Mouse (Mus musculus): ENCODE data around the gene Tfdp2. TPM values are rescaled to one million over a fixed set of nuclear protein-coding genes. Genes with fewer than 3 reads are reported as not detected.

Tfdp2 gene
- total RNA-seq, 2 experiments from 2014 or later, result 40.1 to 49.1 TPM

DNA sequence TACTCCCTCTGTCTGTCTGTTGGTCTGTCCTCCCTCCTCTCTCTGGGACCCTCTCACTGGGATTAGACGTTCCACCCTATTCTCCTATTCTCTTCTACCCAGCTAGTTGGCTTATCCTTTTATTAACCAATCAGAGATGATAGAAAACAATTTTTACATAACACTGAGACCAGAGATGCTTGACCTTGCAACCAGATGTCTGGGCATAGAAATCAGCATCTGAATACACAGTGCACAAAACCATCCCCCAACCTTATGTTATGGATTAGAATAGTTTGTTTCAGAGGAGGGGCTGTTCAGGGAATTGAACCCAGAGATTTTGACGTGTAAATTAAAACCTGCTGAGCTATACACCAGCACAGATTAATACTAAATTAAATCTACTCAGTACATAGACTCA, 34.2 kb downstream of the Tfdp2 start:
- DNase-seq, result no peak

DNA sequence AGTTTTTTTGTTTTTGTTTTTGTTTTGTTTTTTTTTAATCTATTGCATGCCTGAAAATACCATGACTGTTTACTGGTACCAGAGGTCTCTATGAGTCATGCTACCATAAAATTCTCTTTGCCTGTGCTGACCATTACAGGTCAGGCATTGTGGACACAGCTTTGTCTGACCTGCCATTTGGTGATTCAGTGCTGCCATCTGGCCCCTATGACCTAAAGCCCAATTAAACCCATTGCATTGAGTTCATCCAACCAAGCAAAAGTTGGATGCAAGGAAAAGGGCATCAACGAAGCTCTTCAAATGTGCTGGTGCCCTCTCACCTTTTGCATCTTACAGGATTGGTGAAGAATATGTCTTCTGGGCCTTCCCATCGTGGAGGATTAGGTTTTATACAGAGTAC, 39.4 kb downstream of the Tfdp2 start:
- no peak for DNase-seq

- no peak for DNase-seq
These were observed 41.3 kb downstream of the Tfdp2 start for GRCm38 (mm10) chr9:96237391-96237790.

- DNase-seq, result no peak
These were observed 42.2 kb downstream of the Tfdp2 start for GRCm38 (mm10) chr9:96238286-96238685.

DNA sequence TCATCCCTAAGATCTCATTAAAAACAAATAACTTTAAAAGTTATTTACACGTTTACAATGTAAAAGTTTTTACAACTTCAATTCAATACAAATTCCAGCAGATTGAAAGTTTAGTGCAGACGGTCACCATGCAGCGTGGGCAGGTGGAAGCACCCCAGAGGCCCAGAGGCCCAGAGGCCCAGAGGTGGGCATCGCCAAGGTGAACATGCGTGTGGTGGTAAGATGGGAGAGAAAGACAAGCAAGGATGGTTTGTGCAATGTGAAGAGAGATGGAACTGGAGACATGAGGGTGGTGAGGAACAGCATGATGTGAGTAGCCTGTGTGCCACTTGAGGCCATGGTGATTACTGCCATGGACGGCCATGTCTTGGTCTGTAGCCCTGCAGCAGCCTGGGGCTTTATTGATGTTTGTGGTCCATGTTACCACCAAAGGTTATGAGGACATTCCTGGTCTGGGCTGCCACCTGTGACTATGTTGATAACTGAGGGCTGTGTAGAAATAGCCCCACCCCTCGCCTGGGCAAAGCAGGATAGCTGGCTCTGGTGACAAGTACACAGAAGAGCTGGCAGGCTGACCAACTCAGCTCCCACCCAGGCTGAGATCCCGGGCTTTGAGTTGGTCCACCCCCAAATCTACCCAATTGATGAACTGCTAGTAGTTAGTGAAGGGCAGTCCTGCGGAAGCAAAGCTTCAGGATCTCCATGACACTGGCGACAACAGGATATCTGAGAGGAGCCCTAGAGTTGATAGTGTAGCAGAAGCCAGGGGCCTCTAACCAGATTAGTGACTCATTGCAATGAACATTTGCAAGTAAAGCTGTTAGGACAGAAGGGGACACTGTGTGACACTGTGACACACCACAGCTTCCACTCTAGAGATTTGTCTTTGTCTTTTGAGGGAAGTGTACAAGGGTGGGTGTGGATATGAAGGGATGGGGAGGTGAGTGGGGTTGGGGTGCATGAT, 45.3 kb downstream of the Tfdp2 start:
- no peak for DNase-seq

DNA sequence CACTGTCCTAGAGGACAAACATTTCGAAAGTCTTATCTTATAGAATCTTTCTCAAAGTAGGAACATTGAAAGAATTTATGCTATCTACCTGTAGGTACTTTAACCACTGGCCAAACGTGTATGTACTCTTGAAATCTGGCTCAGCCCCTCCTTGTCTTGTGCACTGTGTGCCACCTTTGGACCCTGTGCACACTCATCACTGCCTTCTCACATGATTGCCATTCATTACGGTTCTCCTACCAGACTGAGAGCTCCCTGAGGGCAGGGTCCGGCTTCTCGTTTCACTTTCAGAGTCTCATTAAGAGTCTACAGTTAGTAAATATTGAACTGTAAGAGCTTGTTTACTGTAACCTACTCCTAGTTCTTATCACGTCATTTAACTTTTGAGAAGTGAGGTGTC, 47.8 kb downstream of the Tfdp2 start:
- DNase-seq, result no peak

- no peak for DNase-seq
These were observed 58.7 kb downstream of the Tfdp2 start for GRCm38 (mm10) chr9:96254812-96255211.

DNA sequence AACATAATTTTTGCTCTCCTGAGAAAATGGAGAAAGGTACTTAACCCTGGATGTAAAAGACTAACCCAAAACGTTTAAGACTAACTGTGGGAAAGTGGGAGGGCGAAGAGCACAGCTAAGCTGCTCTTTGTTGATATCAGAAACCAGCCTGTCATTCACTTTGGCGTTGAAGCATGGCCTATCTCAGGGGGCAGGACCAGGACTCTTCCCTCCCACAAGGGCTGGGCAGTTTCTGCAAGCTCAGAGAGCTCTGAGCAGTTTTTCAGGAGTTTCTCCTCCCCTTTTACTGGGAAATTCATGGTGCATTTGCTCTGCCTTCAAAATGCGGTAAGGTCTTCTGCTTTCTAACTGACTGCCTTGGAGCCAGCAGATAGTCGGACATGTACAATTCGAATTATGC, 62.4 kb downstream of the Tfdp2 start:
- no peak for DNase-seq

GRCm38 (mm10) chr9:96259017-96259512, 63.0 kb downstream of the Tfdp2 start:
- no peak for DNase-seq

DNA sequence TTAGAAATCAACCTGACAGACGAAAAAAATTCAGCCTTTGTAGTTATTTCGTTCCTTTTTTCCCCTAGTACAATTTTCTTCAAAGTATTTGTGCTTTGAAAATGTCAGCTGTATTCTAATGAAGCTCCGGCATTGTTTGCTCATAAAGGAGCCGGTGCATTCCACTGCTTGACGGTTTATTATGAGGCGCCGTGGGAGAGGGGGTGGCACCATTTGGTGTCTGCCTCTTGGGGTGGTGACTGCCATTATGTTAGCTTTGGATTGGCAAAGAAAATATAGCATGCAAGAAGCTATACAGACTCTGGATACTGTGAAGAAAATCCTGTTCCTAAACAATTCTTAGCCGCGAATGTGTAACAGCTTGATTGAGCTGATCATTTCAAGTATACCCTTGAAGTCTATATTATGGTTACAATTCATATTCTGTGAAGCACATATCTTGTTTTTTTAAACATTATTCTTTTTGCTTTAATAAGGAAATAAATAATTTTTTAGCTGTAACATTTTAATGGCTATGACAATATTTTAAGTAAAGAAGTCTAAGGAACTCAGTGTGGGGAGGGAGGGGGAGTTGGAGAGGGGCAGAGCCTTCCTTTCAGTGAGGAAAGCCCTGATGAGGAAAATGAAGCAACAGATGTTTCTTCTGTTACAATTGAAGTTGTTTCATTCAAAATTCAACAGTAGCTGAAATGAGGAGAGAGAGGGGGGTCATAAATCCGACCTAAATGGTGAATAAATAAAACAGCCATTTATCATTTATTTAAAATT, 63.9 kb downstream of the Tfdp2 start:
- DNase-seq, result peak; percentile 34 to 46

- DNase-seq, result no peak
These were observed 65.0 kb downstream of the Tfdp2 start for GRCm38 (mm10) chr9:96261101-96261500.

DNA sequence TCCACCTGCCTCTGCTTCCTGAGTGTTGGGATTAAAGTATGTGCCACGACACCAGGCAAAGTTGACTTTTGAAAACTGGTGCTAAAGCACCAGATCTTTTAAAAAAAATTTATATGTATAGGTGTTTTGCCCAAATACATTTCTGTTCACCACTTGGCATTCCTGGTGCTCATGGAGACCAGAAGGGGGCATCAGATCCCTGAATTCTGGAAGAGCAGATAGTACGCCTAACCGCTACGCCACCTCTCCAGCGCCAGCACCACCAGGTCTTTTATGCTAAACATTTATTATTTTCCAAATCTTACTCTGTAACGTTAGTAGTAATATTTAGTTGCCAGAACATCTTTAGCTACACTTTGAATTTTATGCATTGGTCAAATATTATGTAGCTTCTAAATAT, 65.9 kb downstream of the Tfdp2 start:
- no peak for DNase-seq

GRCm38 (mm10) chr9:96266793-96267558, 70.9 kb downstream of the Tfdp2 start:
- no peak for DNase-seq

DNA sequence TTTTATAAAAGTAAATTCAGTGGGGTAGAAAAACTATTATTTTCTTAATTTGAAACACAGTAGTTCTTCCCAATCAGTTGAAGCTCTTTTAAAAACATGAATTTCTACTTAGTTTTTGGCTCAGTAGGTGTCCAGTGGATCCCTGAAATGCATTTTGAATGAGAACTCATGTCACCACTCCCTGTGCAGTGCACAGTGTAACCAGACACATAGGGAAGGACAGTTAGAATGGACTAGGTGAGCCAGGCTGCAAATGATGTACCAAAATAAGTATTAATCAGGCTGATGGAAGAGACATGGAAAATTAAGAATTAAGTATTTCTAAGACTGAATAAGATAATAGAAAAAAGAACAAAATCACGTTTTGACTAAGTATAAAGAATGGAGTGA, 71.5 kb downstream of the Tfdp2 start:
- DNase-seq, result no peak

DNA sequence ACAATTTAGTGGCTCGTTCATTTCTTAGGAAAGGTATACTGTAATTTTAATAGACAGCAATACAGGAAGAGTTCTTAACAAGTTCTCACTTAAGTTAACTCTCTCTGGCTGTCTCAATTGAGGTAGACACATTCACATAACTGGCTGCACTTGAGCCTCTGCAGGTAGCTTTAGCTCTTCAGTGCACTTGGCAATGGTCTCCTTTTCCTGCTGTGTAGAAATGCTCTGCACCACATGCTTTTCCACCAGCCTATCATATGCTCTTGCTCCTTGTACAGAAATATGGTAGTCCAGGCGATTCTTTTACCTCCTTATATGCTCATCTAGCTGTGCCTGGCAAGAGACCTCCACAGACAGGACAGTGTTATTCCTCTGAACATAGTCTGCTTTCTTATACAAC, 73.7 kb downstream of the Tfdp2 start:
- DNase-seq, result no peak

DNA sequence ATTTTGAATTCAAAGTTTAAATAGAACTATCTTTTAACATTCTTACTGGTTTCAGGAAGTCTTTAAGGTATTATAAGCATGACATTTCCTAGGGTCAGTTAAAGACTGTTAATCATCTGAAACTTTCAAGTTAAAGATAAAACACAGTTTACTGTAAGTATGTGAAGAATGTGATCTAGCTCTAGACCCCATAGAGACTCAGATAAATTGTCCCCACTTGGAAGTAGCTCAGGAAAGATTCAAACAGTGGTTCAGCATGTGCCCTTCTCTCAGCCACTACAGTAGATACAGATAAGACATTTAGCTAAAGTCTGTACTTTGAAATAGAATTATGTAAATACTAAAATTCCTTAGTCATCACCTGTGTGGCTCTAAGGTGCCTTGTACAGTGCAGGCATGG, 79.5 kb downstream of the Tfdp2 start:
- DNase-seq, result no peak

DNA sequence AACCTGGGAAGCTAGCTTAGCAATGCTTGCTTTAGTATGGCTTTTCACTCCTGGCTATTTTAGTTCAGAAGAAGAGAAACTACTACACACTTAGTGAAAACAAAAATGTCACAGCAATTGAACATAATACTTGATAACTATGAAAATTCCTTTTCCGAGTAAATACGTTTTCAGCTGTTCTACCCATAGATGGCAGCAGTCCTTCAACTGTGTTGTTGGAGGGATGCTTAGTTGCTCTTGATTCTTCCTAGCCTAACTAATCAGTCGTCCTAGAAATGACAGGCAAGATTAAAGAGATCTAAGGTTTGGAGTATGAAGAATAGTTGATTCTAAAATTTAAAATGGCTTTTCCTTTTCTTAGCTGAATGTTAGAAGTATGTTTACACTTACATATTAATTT, 85.4 kb downstream of the Tfdp2 start:
- no peak for DNase-seq

DNA sequence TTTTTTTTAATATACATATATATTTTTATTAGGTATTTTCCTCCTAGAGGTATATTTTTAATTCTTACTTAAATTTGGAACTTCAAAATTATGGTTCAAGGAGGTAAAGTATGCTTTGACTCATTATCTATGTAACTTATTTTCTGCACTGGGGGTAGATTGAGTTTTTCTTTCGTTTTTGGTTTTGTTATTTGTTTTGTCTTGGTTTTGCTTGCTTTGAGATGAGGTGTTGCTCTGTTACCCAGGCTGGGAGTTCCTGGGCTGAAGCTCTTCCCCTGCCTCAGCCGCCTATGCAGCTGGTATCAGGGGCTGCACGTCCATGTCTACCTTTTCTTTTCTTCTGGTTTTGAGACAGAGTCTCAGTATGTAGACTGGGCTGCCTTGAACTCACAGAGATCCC, 86.0 kb downstream of the Tfdp2 start:
- no peak for DNase-seq

DNA sequence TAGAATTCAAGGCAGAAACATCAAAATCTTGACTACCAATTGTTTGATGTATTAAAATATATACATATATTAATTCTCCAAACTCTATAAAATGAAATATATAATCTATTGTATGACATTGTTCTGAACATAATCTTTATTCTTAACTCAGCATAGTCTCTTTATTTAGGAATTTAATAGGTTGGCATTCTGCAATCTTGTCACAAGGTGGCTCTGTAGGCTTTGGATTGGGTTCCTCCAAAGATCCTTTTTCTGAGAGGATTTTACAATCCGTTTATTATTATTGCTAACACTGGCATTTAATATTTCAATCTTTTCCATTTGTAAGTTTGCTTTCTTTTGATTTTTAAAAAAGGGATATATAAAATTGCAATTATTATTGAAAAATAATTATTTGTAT, 88.8 kb downstream of the Tfdp2 start:
- DNase-seq, result no peak

- no peak for DNase-seq
These were observed 96.1 kb downstream of the Tfdp2 start for GRCm38 (mm10) chr9:96292144-96292543.

DNA sequence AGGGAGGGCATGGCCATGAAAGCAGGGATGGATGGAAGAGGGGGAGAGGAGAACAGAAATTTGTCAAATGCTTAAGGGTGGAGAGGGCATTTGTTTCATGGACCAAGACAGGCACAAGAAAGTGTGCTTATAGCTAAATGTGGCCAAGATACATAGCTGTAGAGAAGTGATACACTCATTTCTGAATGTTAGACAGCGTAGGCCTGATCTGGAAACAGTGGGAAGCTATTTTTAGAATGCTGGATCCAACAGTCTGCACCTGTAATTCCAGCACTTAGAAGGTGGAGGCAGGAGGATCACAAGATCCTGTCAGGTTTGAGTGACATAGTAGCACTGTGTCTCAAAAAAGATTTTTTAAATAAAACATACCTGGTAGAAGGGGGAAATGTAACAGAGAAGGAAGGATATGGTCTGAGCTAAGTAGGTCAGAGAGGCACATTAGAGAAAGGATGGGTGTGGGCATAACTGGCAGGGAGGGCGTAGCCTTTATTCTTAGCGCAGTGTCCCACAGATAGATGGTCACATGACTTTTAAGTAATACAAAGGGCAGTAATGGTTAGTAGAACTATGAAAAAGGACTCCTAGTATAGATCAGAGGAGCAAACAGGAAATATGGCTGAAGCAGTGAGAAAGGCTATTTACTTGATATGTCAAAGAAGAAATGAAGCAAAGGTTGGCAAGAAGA, 103.4 kb downstream of the Tfdp2 start:
- no peak for DNase-seq

DNA sequence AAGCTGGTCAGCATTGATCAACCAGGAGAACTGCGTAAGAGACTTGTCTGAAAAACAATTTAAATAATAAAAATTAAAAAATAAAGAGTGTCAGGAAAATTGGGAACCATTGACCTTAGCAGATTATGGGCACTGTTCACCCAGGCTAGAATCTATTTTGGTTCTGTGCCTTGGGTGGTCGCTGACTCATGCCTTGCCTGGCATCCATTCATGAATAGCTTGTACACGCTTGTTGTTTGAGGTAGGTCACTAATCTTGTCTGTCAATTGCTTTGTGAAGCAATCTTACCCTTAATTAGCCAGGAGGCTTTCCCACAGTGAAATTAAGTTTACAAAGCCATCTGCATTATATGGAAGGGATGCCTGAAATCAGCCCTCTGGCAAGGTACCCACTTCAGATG, 112.7 kb downstream of the Tfdp2 start:
- no peak for DNase-seq
